Mouse (Mus musculus): ENCODE results near the gene Noct.

GRCm38 (mm10) chr3:51206521-51206920 lies 17.7 kb upstream of the Noct start:
- TF ChIP-seq MAX (IDR thresholded peaks at IDR 0.05) (no peak), MYOG (IDR thresholded peaks at IDR 0.05; ENCODE audit: control insufficient read depth, extremely low read depth, insufficient read length) (no peak), CTCF (IDR thresholded peaks at IDR 0.05; ENCODE audit: control insufficient read depth, insufficient read depth, insufficient read length) (no peak), FOSL1 (IDR thresholded peaks at IDR 0.05; ENCODE audit: insufficient read depth, low read length, poor library complexity, severe bottlenecking) (no peak), USF1 (IDR thresholded peaks at IDR 0.05; ENCODE audit: low read depth) (no peak), CEBPB (IDR thresholded peaks at IDR 0.05; ENCODE audit: low read depth) (no peak)
